Mouse (Mus musculus): Measurements from ENCODE around the gene Zfp235. TPM values are rescaled to one million over a fixed set of nuclear protein-coding genes. Genes with fewer than 3 reads are reported as not detected.
A peak's percentile ranks its signal among the peaks of the same experiment; 100 is the strongest.

The Zfp235 gene
- total and polyA plus RNA-seq, 2 experiments from 2014 or later: 5.6 to 8.6 TPM

GRCm38 (mm10) chr7:24110839-24111238, 23.1 kb upstream of the Zfp235 start:
- Histone ChIP-seq H3K4me1 (ENCODE audit: control insufficient read depth, insufficient read depth) (peaks cover 7% of the 10 kb centered on the region; the same call in 1 of the 2 replicates), H3K36me3 (replicated peaks; ENCODE audit: control insufficient read depth, insufficient read depth, low read length) (peaks cover 30% of the 10 kb centered on the region), H3K27ac (ENCODE audit: low read depth) (no peak overlapping the region), H3K9me3 (replicated peaks; ENCODE audit: control insufficient read depth, low read length) (peaks cover 35% of the 10 kb centered on the region), H3K4me2 (ENCODE audit: low read depth, low read length) (no peak overlapping the region), H3K4me3 (ENCODE audit: low read depth, low read length) (no peak overlapping the region), H3K27me3 (ENCODE audit: control insufficient read depth, insufficient read depth, low read length) (no peaks in the 10 kb centered on the region), H3K9ac (replicated peaks; ENCODE audit: low read depth, low read length) (no peak overlapping the region)
- DNase-seq (ENCODE audit: low spot score): no peak
- TF ChIP-seq EP300 (IDR thresholded peaks at IDR 0.05; ENCODE audit: low read depth) (no peak), CTCF (IDR thresholded peaks at IDR 0.05; ENCODE audit: low read depth) (no peak)
- ATAC-seq (ENCODE audit: insufficient read depth, low read depth): no peak
- WGBS: 93% methylated on average over 7 of the region's 7 CpGs

DNA sequence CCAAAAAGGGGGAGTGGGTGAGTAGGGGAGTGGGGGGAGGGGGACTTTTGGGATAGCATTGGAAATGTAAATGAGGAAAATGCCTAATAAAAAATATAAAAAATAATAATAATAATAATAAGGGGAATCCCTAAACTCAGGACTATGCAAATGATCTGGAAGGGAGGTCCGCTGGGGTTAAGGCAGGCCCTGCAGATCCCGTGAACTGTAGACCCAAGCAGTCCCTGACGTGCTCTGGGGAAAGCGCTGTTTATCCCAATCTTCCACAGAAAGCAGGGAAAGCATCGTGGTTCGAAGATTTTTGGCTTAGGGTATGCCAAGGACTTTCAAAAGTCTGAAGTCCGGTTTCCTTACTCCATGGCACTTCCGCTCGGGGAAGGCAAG, 22.2 kb upstream of the Zfp235 start:
- H3K9ac ChIP-seq (replicated peaks; ENCODE audit: low read depth, low read length): no peak overlapping the region
- peak overlapping the region; percentile 71 for H3K4me3 ChIP-seq (ENCODE audit: low read depth, low read length)
- H3K27ac ChIP-seq (ENCODE audit: low read depth): peak overlapping the region; percentile 84
- DNase-seq (ENCODE audit: low spot score) (no peak), ATAC-seq (ENCODE audit: insufficient read depth, low read depth) (peak; percentile 22; the same call in 1 of the 2 replicates)
- TF ChIP-seq EP300 (IDR thresholded peaks at IDR 0.05; ENCODE audit: low read depth) (no peak), CTCF (IDR thresholded peaks at IDR 0.05; ENCODE audit: low read depth) (no peak)
- WGBS: 7% methylated on average over 9 of the region's 9 CpGs
- peaks cover 7% of the 10 kb centered on the region; the same call in 1 of the 2 replicates for H3K4me1 ChIP-seq (ENCODE audit: control insufficient read depth, insufficient read depth)
- H3K9me3 ChIP-seq (replicated peaks; ENCODE audit: control insufficient read depth, low read length): peaks cover 26% of the 10 kb centered on the region
- H3K36me3 ChIP-seq (replicated peaks; ENCODE audit: control insufficient read depth, insufficient read depth, low read length): peaks cover 20% of the 10 kb centered on the region
- H3K27me3 ChIP-seq (ENCODE audit: control insufficient read depth, insufficient read depth, low read length): no peaks in the 10 kb centered on the region
- H3K4me2 ChIP-seq (ENCODE audit: low read depth, low read length): peak overlapping the region; percentile 82

- peak within 1 kb of the TSS; percentile 84 for H3K27ac ChIP-seq (ENCODE audit: low read depth)
- peak within 1 kb of the TSS; percentile 67 for H3K9ac ChIP-seq (replicated peaks; ENCODE audit: low read depth, low read length)
- H3K4me2 ChIP-seq (ENCODE audit: low read depth, low read length): peak within 1 kb of the TSS; percentile 82
- peaks cover 15% of the 10 kb centered on the region for H3K36me3 ChIP-seq (replicated peaks; ENCODE audit: control insufficient read depth, insufficient read depth, low read length)
- WGBS: 2% methylated on average over 23 of the region's 23 CpGs
- no peaks in the 10 kb centered on the region for H3K27me3 ChIP-seq (ENCODE audit: control insufficient read depth, insufficient read depth, low read length)
- H3K9me3 ChIP-seq (replicated peaks; ENCODE audit: control insufficient read depth, low read length): peaks cover 21% of the 10 kb centered on the region
- peak; percentile 98 for ATAC-seq (ENCODE audit: insufficient read depth, low read depth)
- H3K4me3 ChIP-seq (ENCODE audit: low read depth, low read length): peak within 1 kb of the TSS; percentile 71
- peaks cover 7% of the 10 kb centered on the region; the same call in 1 of the 2 replicates for H3K4me1 ChIP-seq (ENCODE audit: control insufficient read depth, insufficient read depth)
- peak; percentile 73; the same call in 1 of the 2 replicates for TF ChIP-seq EP300 (IDR thresholded peaks at IDR 0.05; ENCODE audit: low read depth)
- no peak for TF ChIP-seq CTCF (IDR thresholded peaks at IDR 0.05; ENCODE audit: low read depth)
- DNase-seq (ENCODE audit: low spot score): peak; percentile 94
Measured at GRCm38 (mm10) chr7:24112156-24112856, 21.7 kb upstream of the Zfp235 start, which contains the start of gene Zfp112. Gene Zfp112, plus strand, starts transcription at chr7:24112314.

GRCm38 (mm10) chr7:24113001-24113400, 21.0 kb upstream of the Zfp235 start:
- DNase-seq (ENCODE audit: low spot score): peak; percentile 10
- no peak for ATAC-seq (ENCODE audit: insufficient read depth, low read depth)
- peak overlapping the region; percentile 67 for H3K9ac ChIP-seq (replicated peaks; ENCODE audit: low read depth, low read length)
- WGBS: 18% methylated on average over 12 of the region's 12 CpGs
- no peaks in the 10 kb centered on the region for H3K27me3 ChIP-seq (ENCODE audit: control insufficient read depth, insufficient read depth, low read length)
- H3K4me1 ChIP-seq (ENCODE audit: control insufficient read depth, insufficient read depth): peaks cover 7% of the 10 kb centered on the region; the same call in 1 of the 2 replicates
- TF ChIP-seq EP300 (IDR thresholded peaks at IDR 0.05; ENCODE audit: low read depth): no peak
- H3K36me3 ChIP-seq (replicated peaks; ENCODE audit: control insufficient read depth, insufficient read depth, low read length): peaks cover 8% of the 10 kb centered on the region
- peak overlapping the region; percentile 82 for H3K4me2 ChIP-seq (ENCODE audit: low read depth, low read length)
- H3K4me3 ChIP-seq (ENCODE audit: low read depth, low read length): peak overlapping the region; percentile 71
- H3K9me3 ChIP-seq (replicated peaks; ENCODE audit: control insufficient read depth, low read length): peaks cover 14% of the 10 kb centered on the region; the same call in 1 of the 2 replicates
- H3K27ac ChIP-seq (ENCODE audit: low read depth): peak overlapping the region; percentile 76

- Histone ChIP-seq H3K4me3 (ENCODE audit: low read depth, low read length) (no peak overlapping the region), H3K27ac (ENCODE audit: low read depth) (no peak overlapping the region), H3K9ac (replicated peaks; ENCODE audit: low read depth, low read length) (no peak overlapping the region), H3K27me3 (ENCODE audit: control insufficient read depth, insufficient read depth, low read length) (no peaks in the 10 kb centered on the region), H3K36me3 (replicated peaks; ENCODE audit: control insufficient read depth, insufficient read depth, low read length) (no peaks in the 10 kb centered on the region), H3K4me2 (ENCODE audit: low read depth, low read length) (no peak overlapping the region), H3K4me1 (ENCODE audit: control insufficient read depth, insufficient read depth) (peaks cover 7% of the 10 kb centered on the region; the same call in 1 of the 2 replicates), H3K9me3 (replicated peaks; ENCODE audit: control insufficient read depth, low read length) (no peaks in the 10 kb centered on the region)
- WGBS: 63% methylated on average over 4 of the region's 4 CpGs
- DNase-seq (ENCODE audit: low spot score) (no peak), ATAC-seq (ENCODE audit: insufficient read depth, low read depth) (no peak)
- no peak for TF ChIP-seq EP300 (IDR thresholded peaks at IDR 0.05; ENCODE audit: low read depth)
- TF ChIP-seq CTCF (IDR thresholded peaks at IDR 0.05; ENCODE audit: low read depth): no peak
Measured at GRCm38 (mm10) chr7:24116655-24117054, 17.3 kb upstream of the Zfp235 start.

Measured in heart, postnatal 0 days (tissue).